Mouse (Mus musculus) intestine, embryonic 15.5 days (tissue): ENCODE results near the gene Acer1. TPM values are rescaled to one million over a fixed set of nuclear protein-coding genes. Genes with fewer than 3 reads are reported as not detected.
A peak's percentile ranks its signal among the peaks of the same experiment; 100 is the strongest.

Experiments
- ATAC-seq: fragments of 200-750 bp; cut with Nextera tagmentation; 2 replicates; pipeline ENCODE4 v1.8.0; 2017; ENCODE audit warnings: moderate TSS enrichment, moderate library complexity
- H3K27ac ChIP-seq: fragments of 300-500 bp; sonication (generic); 2 replicates; pipeline ENCODE4 v1.5.1; 2015; ENCODE audit warnings: mild to moderate bottlenecking, inconsistent platforms
- H3K27me3 ChIP-seq: fragments of 300-500 bp; sonication (generic); replicated peaks from 2 replicates; pipeline ENCODE4 v1.6.1; 2015; ENCODE audit warnings: inconsistent platforms
- H3K36me3 ChIP-seq: fragments of 300-500 bp; sonication (generic); 2 replicates; pipeline ENCODE4 v1.6.1; 2015; ENCODE audit warnings: inconsistent platforms
- H3K4me1 ChIP-seq: fragments of 300-500 bp; sonication (generic); replicated peaks from 2 replicates; pipeline ENCODE4 v1.6.1; 2015; ENCODE audit warnings: inconsistent platforms
- H3K4me2 ChIP-seq: fragments of 300-500 bp; sonication (generic); replicated peaks from 2 replicates; pipeline ENCODE4 v1.6.1; 2015; ENCODE audit warnings: mild to moderate bottlenecking, inconsistent platforms
- H3K4me3 ChIP-seq: fragments of 300-500 bp; sonication (generic); replicated peaks from 2 replicates; pipeline ENCODE4 v1.5.1; 2015; ENCODE audit warnings: inconsistent platforms
- H3K9ac ChIP-seq: fragments of 300-500 bp; sonication (generic); 2 replicates; pipeline ENCODE4 v1.6.1; 2015; ENCODE audit warnings: inconsistent platforms
- H3K9me3 ChIP-seq: fragments of 300-500 bp; sonication (generic); 2 replicates; pipeline ENCODE4 v1.6.1; 2016; ENCODE audit warnings: inconsistent platforms
- WGBS: fragments of 180-500 bp; shearing (Covaris S2); methylation state at CpG from one replicate; pipeline ENCODE4 v1.1.7; 2015; 5-methylcytosine and 5-hydroxymethylcytosine counted together
- polyA plus RNA-seq: library from polyadenylated mRNA; unstranded; fragments of >200 nt; fragmentation: Nextera tagmentation; extraction: Ambion mirVana; gene quantifications from 2 replicates; pipeline ENCODE4 v1.2.1, GENCODE M21; 2015

Gene Acer1
- polyA plus RNA-seq, 1 experiment from 2014 or later: 0.46 TPM

GRCm38 (mm10) chr17:56986105-56986805 lies 4.3 kb upstream of the Acer1 start:
- no peaks in the 10 kb centered on the region for H3K27me3 ChIP-seq
- 86% methylated on average over 3 of the region's 3 CpGs for WGBS
- H3K9ac ChIP-seq: no peak overlapping the region
- H3K9me3 ChIP-seq: no peaks in the 10 kb centered on the region
- H3K27ac ChIP-seq: no peak overlapping the region
- H3K4me1 ChIP-seq: peaks cover 6% of the 10 kb centered on the region; the same call in 1 of the 2 replicates
- no peak for ATAC-seq
- no peak overlapping the region for H3K4me2 ChIP-seq
- no peak overlapping the region for H3K4me3 ChIP-seq
- H3K36me3 ChIP-seq: no peaks in the 10 kb centered on the region

GRCm38 (mm10) chr17:56985656-56986055 lies 3.7 kb upstream of the Acer1 start:
- no peak for ATAC-seq

DNA sequence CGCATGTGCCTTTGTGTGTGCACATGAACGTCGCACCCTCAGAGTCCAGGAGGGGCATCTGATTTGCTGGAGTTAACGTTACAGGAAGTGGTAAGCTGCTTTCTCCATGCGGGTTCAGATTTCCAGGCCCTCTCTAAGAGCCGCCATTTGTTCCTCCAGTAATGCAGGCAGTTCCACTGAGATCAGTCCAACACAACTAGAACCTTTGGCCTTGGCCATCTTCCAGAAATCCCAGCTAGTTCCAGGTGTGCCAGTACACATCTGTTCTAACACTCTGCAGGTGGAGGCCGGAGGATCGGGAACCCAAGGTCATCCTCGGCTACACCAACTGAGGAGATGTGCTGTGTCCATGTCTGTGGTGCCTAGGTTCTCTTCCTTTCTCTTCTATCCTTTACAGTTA lies 3.0 kb upstream of the Acer1 start:
- Histone ChIP-seq H3K4me1 (peaks cover 2% of the 10 kb centered on the region; the same call in 1 of the 2 replicates), H3K27ac (no peak overlapping the region), H3K9ac (no peak overlapping the region), H3K4me3 (no peak overlapping the region), H3K4me2 (no peak overlapping the region), H3K36me3 (no peaks in the 10 kb centered on the region), H3K27me3 (no peaks in the 10 kb centered on the region), H3K9me3 (no peaks in the 10 kb centered on the region)
- 79% methylated on average over 9 of the region's 9 CpGs for WGBS
- ATAC-seq: no peak

More at GRCm38 (mm10) chr17:56985656-56986055, 3.7 kb upstream of the Acer1 start:
- H3K9ac ChIP-seq: no peak overlapping the region
- no peaks in the 10 kb centered on the region for H3K27me3 ChIP-seq
- H3K4me3 ChIP-seq: no peak overlapping the region
- H3K36me3 ChIP-seq: no peaks in the 10 kb centered on the region
- WGBS: 72% methylated on average over 3 of the region's 3 CpGs
- no peak overlapping the region for H3K27ac ChIP-seq
- H3K4me1 ChIP-seq: peaks cover 2% of the 10 kb centered on the region; the same call in 1 of the 2 replicates
- H3K4me2 ChIP-seq: no peak overlapping the region
- H3K9me3 ChIP-seq: no peaks in the 10 kb centered on the region

DNA sequence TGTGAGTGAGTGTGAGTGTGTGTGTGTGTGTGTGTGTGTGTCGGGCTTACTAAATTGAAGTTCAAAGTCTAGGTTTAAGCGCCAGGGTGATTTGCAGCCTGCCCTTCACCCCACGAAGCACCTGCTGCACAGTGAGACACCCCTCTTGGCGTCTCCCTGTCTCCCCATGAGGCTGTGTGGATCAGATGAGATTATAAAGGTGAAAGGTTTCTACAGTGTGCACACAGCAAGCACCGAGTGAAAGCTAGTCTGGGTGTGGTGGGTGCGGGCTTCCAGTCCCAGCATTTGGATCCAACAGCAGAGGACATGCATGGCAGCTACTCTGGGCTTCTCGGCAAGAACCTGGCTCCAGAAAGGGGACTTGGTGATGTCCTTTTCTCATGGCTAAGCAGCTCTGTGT lies 877 bp downstream of the Acer1 start:
- Histone ChIP-seq H3K4me2 (0 out of 2 replicates have a peak overlapping the region, but pooled peaks have one; percentile 14), H3K4me1 (peaks cover 10% of the 10 kb centered on the region), H3K9me3 (no peaks in the 10 kb centered on the region), H3K9ac (0 out of 2 replicates have a peak overlapping the region, but pooled peaks have one; percentile 13), H3K4me3 (no peak overlapping the region), H3K36me3 (no peaks in the 10 kb centered on the region), H3K27me3 (no peaks in the 10 kb centered on the region), H3K27ac (peak overlapping the region; percentile 66; the same call in 1 of the 2 replicates)
- WGBS: 57% methylated on average over 7 of the region's 7 CpGs
- peak; percentile 83 for ATAC-seq

DNA sequence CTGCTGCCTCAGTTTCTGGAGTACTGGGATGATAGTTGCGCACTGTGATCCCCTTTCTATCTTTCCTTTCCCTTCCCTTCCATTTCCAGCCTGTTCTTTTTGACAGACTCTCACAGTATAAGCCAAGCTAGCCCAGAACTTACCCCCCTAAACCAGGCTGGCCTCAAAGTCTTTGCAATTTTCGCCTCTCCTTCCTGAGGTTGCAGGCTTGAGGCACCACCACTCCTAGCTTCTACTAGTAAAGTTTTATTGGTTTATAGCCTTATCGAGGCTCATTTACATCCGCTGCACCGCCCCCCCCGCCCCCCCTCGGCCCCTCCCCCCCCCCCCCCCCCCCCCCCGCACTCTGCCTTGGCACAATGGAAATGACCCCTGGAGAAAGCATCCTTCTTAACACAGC lies 2.4 kb downstream of the Acer1 start:
- Histone ChIP-seq H3K4me3 (no peak overlapping the region), H3K36me3 (no peaks in the 10 kb centered on the region), H3K4me1 (peaks cover 12% of the 10 kb centered on the region), H3K4me2 (peak overlapping the region; percentile 18), H3K27ac (peak overlapping the region; percentile 37; the same call in 1 of the 2 replicates), H3K9me3 (no peaks in the 10 kb centered on the region), H3K9ac (no peak overlapping the region), H3K27me3 (no peaks in the 10 kb centered on the region)
- WGBS: 27% methylated on average over 5 of the region's 8 CpGs
- peak; percentile 31; the same call in 1 of the 2 replicates for ATAC-seq

GRCm38 (mm10) chr17:56976531-56977390 lies 5.2 kb downstream of the Acer1 start:
- Histone ChIP-seq H3K4me2 (no peak overlapping the region), H3K4me1 (peaks cover 13% of the 10 kb centered on the region), H3K27me3 (no peaks in the 10 kb centered on the region), H3K9me3 (no peaks in the 10 kb centered on the region), H3K9ac (no peak overlapping the region), H3K36me3 (no peaks in the 10 kb centered on the region), H3K4me3 (no peak overlapping the region), H3K27ac (peak overlapping the region; percentile 41; the same call in 1 of the 2 replicates)
- WGBS: 64% methylated on average over 8 of the region's 8 CpGs
- ATAC-seq: peak; percentile 24

- Histone ChIP-seq H3K9me3 (no peaks in the 10 kb centered on the region), H3K36me3 (no peaks in the 10 kb centered on the region), H3K4me2 (no peak overlapping the region), H3K27me3 (no peaks in the 10 kb centered on the region), H3K4me3 (no peak overlapping the region), H3K4me1 (peaks cover 13% of the 10 kb centered on the region), H3K27ac (no peak overlapping the region; the same call in 1 of the 2 replicates), H3K9ac (no peak overlapping the region)
- WGBS: 62% methylated on average over 3 of the region's 3 CpGs
- ATAC-seq: no peak
Measured at GRCm38 (mm10) chr17:56975391-56975790, 6.5 kb downstream of the Acer1 start.

DNA sequence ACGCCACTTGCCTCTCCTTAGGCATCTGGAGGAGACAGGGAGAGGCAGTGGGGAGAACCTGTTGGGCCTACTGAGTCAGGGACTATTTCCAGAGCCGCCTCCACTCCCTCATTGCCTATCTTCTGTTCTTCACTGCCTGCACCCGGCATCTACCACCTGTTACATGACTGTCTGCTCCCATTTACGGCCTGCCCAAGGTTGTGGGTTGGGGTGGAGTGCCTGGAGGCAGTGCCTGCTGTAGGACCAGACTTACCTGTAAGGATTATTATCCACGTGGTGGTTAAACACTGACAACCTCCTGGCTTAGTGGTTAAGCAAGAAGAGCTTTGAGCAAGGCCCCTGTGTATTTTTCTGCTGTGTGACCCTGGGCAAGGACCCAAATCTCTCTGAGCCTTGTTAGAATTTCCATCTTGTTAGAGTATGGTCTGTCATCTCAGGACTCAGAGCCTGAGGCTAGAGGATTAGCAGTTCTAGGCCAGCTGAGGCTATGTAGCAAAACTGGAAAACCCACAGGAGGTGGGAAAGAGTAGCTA lies 7.2 kb downstream of the Acer1 start:
- 61% methylated on average over 5 of the region's 5 CpGs for WGBS
- peaks cover 13% of the 10 kb centered on the region; the same call in 1 of the 2 replicates for H3K4me1 ChIP-seq
- no peaks in the 10 kb centered on the region for H3K9me3 ChIP-seq
- H3K36me3 ChIP-seq: no peaks in the 10 kb centered on the region
- no peak overlapping the region for H3K4me3 ChIP-seq
- peak; percentile 52 for ATAC-seq
- no peak overlapping the region; the same call in 1 of the 2 replicates for H3K27ac ChIP-seq
- no peaks in the 10 kb centered on the region for H3K27me3 ChIP-seq
- no peak overlapping the region for H3K9ac ChIP-seq
- no peak overlapping the region for H3K4me2 ChIP-seq

- Histone ChIP-seq H3K4me3 (no peak overlapping the region), H3K27me3 (no peaks in the 10 kb centered on the region), H3K4me1 (peaks cover 13% of the 10 kb centered on the region; the same call in 1 of the 2 replicates), H3K36me3 (no peaks in the 10 kb centered on the region), H3K27ac (no peak overlapping the region; the same call in 1 of the 2 replicates), H3K9me3 (no peaks in the 10 kb centered on the region), H3K9ac (no peak overlapping the region), H3K4me2 (no peak overlapping the region)
- ATAC-seq: peak; percentile 13
- 64% methylated on average over 13 of the region's 14 CpGs for WGBS
Measured at GRCm38 (mm10) chr17:56973956-56974707, 7.8 kb downstream of the Acer1 start.

GRCm38 (mm10) chr17:56970081-56970480 lies 11.8 kb downstream of the Acer1 start:
- Histone ChIP-seq H3K36me3 (no peaks in the 10 kb centered on the region), H3K27me3 (no peaks in the 10 kb centered on the region), H3K4me3 (no peak overlapping the region), H3K9me3 (no peaks in the 10 kb centered on the region), H3K27ac (no peak overlapping the region), H3K4me2 (no peak overlapping the region), H3K4me1 (0 out of 2 replicates have a peak, but pooled peaks cover 5% of the 10 kb centered on the region), H3K9ac (no peak overlapping the region)
- WGBS: 67% methylated on average over 5 of the region's 5 CpGs
- no peak for ATAC-seq

DNA sequence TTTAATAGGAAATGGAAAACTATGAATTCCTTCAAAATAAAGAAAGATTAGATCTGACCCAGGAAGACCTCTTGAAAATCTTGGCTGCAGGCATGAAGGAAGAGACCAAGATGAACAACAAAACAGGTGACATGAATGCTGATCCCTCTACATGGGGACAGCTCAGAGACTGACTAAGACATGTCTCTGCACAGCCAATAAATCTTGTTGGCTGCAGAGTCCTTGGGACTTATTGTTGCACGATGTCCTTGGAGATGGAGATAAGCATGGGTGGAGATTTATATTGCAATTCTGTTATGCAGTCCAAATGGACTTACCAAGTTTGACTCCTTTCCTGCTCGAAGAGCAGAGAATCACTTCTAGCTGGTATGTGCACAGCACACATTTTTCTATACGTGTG lies 12.6 kb downstream of the Acer1 start:
- 42% methylated on average over 3 of the region's 3 CpGs for WGBS
- Histone ChIP-seq H3K4me3 (no peak overlapping the region), H3K36me3 (no peaks in the 10 kb centered on the region), H3K4me2 (no peak overlapping the region), H3K9ac (no peak overlapping the region), H3K27ac (no peak overlapping the region), H3K9me3 (no peaks in the 10 kb centered on the region), H3K27me3 (no peaks in the 10 kb centered on the region), H3K4me1 (0 out of 2 replicates have a peak, but pooled peaks cover under 1% of the 10 kb centered on the region)
- no peak for ATAC-seq
